In the genomic region with DNA sequence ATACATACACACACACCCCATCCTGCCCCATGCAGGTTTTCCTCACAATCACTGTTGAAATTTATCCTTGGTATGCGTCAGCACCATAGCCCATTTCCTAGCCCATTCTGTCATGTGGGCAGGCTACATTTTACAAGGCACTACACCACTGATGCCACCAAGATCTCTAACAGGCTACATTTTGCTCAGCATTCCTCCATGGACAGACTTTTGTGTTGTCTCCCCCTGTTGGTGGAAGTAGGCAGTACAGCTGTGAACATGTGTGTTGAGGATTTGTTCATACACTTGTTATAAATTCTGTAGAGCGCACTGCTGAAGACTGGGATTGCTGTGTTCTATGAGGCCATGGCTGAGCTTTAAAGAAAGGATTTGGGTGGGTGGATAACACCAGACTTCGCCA, we compare ENCODE assay signal across 7 mouse cellular contexts. TPM values are rescaled to one million over a fixed set of nuclear protein-coding genes. Genes with fewer than 3 reads are reported as not detected.
DNase-seq lines count a peak whose midpoint lies in the region; ATAC-seq and TF ChIP-seq lines count a peak whose summit lies in the region.

No protein-coding gene starts in this region.

- TF ChIP-seq CTCF in E14TG2a.4 (conservative IDR thresholded peaks at IDR 0.05; ENCODE audit: low read length), result peak; percentile 92
- TF ChIP-seq CTCF in cortical plate, adult 2 months (IDR thresholded peaks at IDR 0.05; ENCODE audit: extremely low read depth, insufficient read depth, low read length), result peak; percentile 87

- H3K9me3 ChIP-seq in E14TG2a.4 (ENCODE audit: low read length), result no peaks in the 10 kb centered on the region

- H3K36me3 ChIP-seq in E14TG2a.4 (ENCODE audit: insufficient read depth, low read length), result peaks cover 98% of the 10 kb centered on the region

- DNase-seq in adrenal gland, adult 18-20 months (ENCODE audit: low spot score in 2 of 2), result peak; percentile 78 to 81
- DNase-seq in gastrocnemius, postnatal 4 days (ENCODE audit: low spot score in 2 of 2), result peak; percentile 58 to 73
- DNase-seq in layer of hippocampus, postnatal 36 days, result peak; percentile 67 to 83
- peak; percentile 88 for DNase-seq in right cerebral cortex, postnatal 14 days

- no peak for TF ChIP-seq POLR2A in cortical plate, adult 2 months (IDR thresholded peaks at IDR 0.05; ENCODE audit: extremely low read depth, insufficient read depth, low read length)

- no peak overlapping the region for H3K27ac ChIP-seq in cortical plate, adult 2 months (ENCODE audit: insufficient read depth, low read length)

- H3K27me3 ChIP-seq in E14TG2a.4 (ENCODE audit: insufficient read depth, low read length), result no peaks in the 10 kb centered on the region

- H3K4me3 ChIP-seq in E14TG2a.4 (replicated peaks; ENCODE audit: low read length), result no peak overlapping the region
- H3K4me3 ChIP-seq in cortical plate, adult 2 months (ENCODE audit: insufficient read depth, low read length), result no peak overlapping the region

- H3K4me1 ChIP-seq in E14TG2a.4 (replicated peaks; ENCODE audit: low read depth, low read length), result peaks cover 79% of the 10 kb centered on the region
- peaks cover 8% of the 10 kb centered on the region for H3K4me1 ChIP-seq in cortical plate, adult 2 months (ENCODE audit: control insufficient read depth, insufficient read depth, low read length)

- peak; percentile 63 for ATAC-seq in megakaryocyte-erythroid progenitor cell, adult 5-6 weeks (replicated peaks; ENCODE audit: low FRiP score, low TSS enrichment, poor library complexity, severe bottlenecking)

RNA-seq across cellular contexts. Expression of a gene that starts 21.7 kb away (rescaled TPM):
- 10 to 100 TPM; 39.6 to 76.0 TPM for total RNA-seq in adrenal gland, adult 18-20 months (2021)
- polyA plus RNA-seq in cortical plate, adult 2 months (2012; rRNA removed), result 236 and 241 TPM in 2 replicates
- 10 to 100 TPM; 33.6 to 37.6 TPM for total RNA-seq in gastrocnemius, postnatal 4 days (2021)
- total RNA-seq in layer of hippocampus, postnatal 36 days (2021), result 100 to 1,000 TPM; 319 to 321 TPM
- 25.2 and 28.8 TPM in 2 replicates for total RNA-seq in megakaryocyte-erythroid progenitor cell, adult 5-6 weeks (2014; fragmentation: Nextera tagmentation)
- total RNA-seq in megakaryocyte-erythroid progenitor cell, adult 5-6 weeks (2017), result 7.9 and 13.2 TPM in 2 replicates

RNA-seq across cellular contexts. Expression of a gene that starts 33.4 kb away (rescaled TPM):
- total RNA-seq in adrenal gland, adult 18-20 months (2021), result 1 to 10 TPM; 1.2 to 1.7 TPM
- polyA plus RNA-seq in cortical plate, adult 2 months (2012; rRNA removed), result 0.52 and 0.62 TPM in 2 replicates
- total RNA-seq in gastrocnemius, postnatal 4 days (2021), result under 1 TPM; 0.22 to 0.23 TPM
- under 1 TPM; 0.43 to 0.47 TPM for total RNA-seq in layer of hippocampus, postnatal 36 days (2021)
- total RNA-seq in megakaryocyte-erythroid progenitor cell, adult 5-6 weeks (2014; fragmentation: Nextera tagmentation), result not detected in 2 replicates
- not detected in 2 replicates for total RNA-seq in megakaryocyte-erythroid progenitor cell, adult 5-6 weeks (2017)

RNA-seq across cellular contexts. Expression of a gene that starts 33.7 kb away (rescaled TPM):
- total RNA-seq in adrenal gland, adult 18-20 months (2021), result 1 to 10 TPM; 1.7 to 2.8 TPM
- 1.2 and 1.4 TPM in 2 replicates for polyA plus RNA-seq in cortical plate, adult 2 months (2012; rRNA removed)
- total RNA-seq in gastrocnemius, postnatal 4 days (2021), result 10 to 100 TPM; 14.9 to 17.2 TPM
- under 1 TPM; 0.32 to 0.48 TPM for total RNA-seq in layer of hippocampus, postnatal 36 days (2021)
- total RNA-seq in megakaryocyte-erythroid progenitor cell, adult 5-6 weeks (2014; fragmentation: Nextera tagmentation), result 48.9 and 64.6 TPM in 2 replicates
- 18.5 and 36.5 TPM in 2 replicates for total RNA-seq in megakaryocyte-erythroid progenitor cell, adult 5-6 weeks (2017)

RNA-seq across cellular contexts. Expression of a gene that starts 51.2 kb away (rescaled TPM):
- 100 to 1,000 TPM; 279 to 302 TPM for total RNA-seq in adrenal gland, adult 18-20 months (2021)
- 181 and 183 TPM in 2 replicates for polyA plus RNA-seq in cortical plate, adult 2 months (2012; rRNA removed)
- total RNA-seq in gastrocnemius, postnatal 4 days (2021), result 100 to 1,000 TPM; 837 to 892 TPM
- 100 to 1,000 TPM; 239 to 256 TPM for total RNA-seq in layer of hippocampus, postnatal 36 days (2021)
- 35.2 and 49.4 TPM in 2 replicates for total RNA-seq in megakaryocyte-erythroid progenitor cell, adult 5-6 weeks (2014; fragmentation: Nextera tagmentation)
- 22.1 and 31.1 TPM in 2 replicates for total RNA-seq in megakaryocyte-erythroid progenitor cell, adult 5-6 weeks (2017)

Comparison
In these comparisons a context has a peak if more than half of its experiments do, and no peak if none do; other contexts are left out.
1. RNA of a gene that starts 21.7 kb away (total RNA-seq): 319 to 321 TPM in layer of hippocampus, postnatal 36 days; 39.6 to 76.0 TPM in adrenal gland, adult 18-20 months, 33.6 to 37.6 TPM in gastrocnemius, postnatal 4 days and 7.9 to 28.8 TPM in megakaryocyte-erythroid progenitor cell, adult 5-6 weeks; every median in the first group is over 4 times any median in the second.
2. RNA of a gene that starts 33.7 kb away (total RNA-seq): 18.5 to 64.6 TPM in megakaryocyte-erythroid progenitor cell, adult 5-6 weeks and 14.9 to 17.2 TPM in gastrocnemius, postnatal 4 days; 1.7 to 2.8 TPM in adrenal gland, adult 18-20 months and 0.32 to 0.48 TPM in layer of hippocampus, postnatal 36 days; every median in the first group is over 4 times any median in the second.
3. Peak in every context shown above with its lines, with median percentiles within 50 percentile points of each other: DNase-seq.